Mouse (Mus musculus) erythroblast, embryonic 14.5 days (primary cell): ENCODE data around the gene Herpud1.

Source experiments
- GATA1 ChIP-seq: IDR thresholded peaks from 2 replicates; pipeline ENCODE4 v1.6.1; 2012; ENCODE audit warnings: low read length, inconsistent platforms, mixed read lengths
- TAL1 ChIP-seq: IDR thresholded peaks from 3 replicates; pipeline ENCODE4 v1.6.1; 2012; ENCODE audit warnings: low read length, inconsistent platforms, mixed read lengths

DNA sequence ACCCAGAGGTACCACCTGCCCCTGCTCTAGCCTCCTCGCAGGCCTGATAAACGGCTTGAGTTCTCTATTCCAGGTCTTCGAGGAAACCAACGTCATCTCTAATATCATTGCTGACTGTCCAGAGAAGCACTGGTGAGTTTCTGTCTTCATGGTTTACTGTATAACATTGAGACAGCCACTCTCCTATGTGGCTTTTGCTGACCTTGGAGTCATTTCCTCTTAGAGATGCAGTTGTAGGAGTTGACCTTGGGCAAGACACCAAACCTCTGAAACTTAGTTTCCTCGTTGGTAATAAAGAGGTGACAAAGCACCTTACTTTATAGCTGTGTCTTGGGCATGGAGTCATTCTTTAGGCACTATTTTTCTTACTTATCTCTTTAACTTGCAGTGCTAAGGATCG lies 26.3 kb downstream of the Herpud1 start:
- TF ChIP-seq GATA1 (no peak), TAL1 (no peak)
